Mouse (Mus musculus): ENCODE measurements at regions not wholly inside any gene's neighbourhood (a gene's known extent, or its start where the extent isn't known, plus 50 kb on each side); places are given as distances from the start of the nearest gene placed in this dataset.

GRCm38 (mm10) chr8:35935034-35935433 is 169.4 kb downstream of the Gm19410 start:
- DNase-seq (ENCODE audit: low read depth), result no peak

GRCm38 (mm10) chr8:35939199-35939598 is 173.6 kb downstream of the Gm19410 start:
- no peak for DNase-seq (ENCODE audit: low read depth)

- DNase-seq (ENCODE audit: low read depth), result no peak
Observed at GRCm38 (mm10) chr8:35942515-35942914, 176.9 kb downstream of the Gm19410 start.

- no peak for DNase-seq (ENCODE audit: low read depth)
Observed at GRCm38 (mm10) chr8:35943686-35944085, 178.1 kb downstream of the Gm19410 start.

- no peak for DNase-seq (ENCODE audit: low read depth)
Observed at GRCm38 (mm10) chr8:35944461-35944860, 178.9 kb downstream of the Gm19410 start.

GRCm38 (mm10) chr8:35946539-35946940 is 180.9 kb downstream of the Gm19410 start:
- DNase-seq (ENCODE audit: low read depth), result no peak

GRCm38 (mm10) chr8:35948146-35948545 is 182.6 kb downstream of the Gm19410 start:
- no peak for DNase-seq (ENCODE audit: low read depth)

GRCm38 (mm10) chr8:35948751-35949183 is 183.2 kb downstream of the Gm19410 start:
- DNase-seq (ENCODE audit: low read depth), result peak; percentile 24

- peak; percentile 56 for DNase-seq (ENCODE audit: low read depth)
Observed at GRCm38 (mm10) chr8:35955506-35955905, 189.9 kb downstream of the Gm19410 start.

- no peak for DNase-seq (ENCODE audit: low read depth)
Observed at GRCm38 (mm10) chr8:35956319-35956718, 190.7 kb downstream of the Gm19410 start.

- DNase-seq (ENCODE audit: low read depth), result no peak
Observed at GRCm38 (mm10) chr8:35959201-35959600, 193.6 kb downstream of the Gm19410 start.

- DNase-seq (ENCODE audit: low read depth), result no peak
Observed at GRCm38 (mm10) chr8:35960867-35961614, 195.5 kb downstream of the Gm19410 start.

- no peak for DNase-seq (ENCODE audit: low read depth)
Observed at GRCm38 (mm10) chr8:35961615-35962220, 196.1 kb downstream of the Gm19410 start.

GRCm38 (mm10) chr8:35964932-35965331 is 199.3 kb downstream of the Gm19410 start:
- DNase-seq (ENCODE audit: low read depth), result no peak

- no peak for DNase-seq (ENCODE audit: low read depth)
Observed at GRCm38 (mm10) chr8:35968341-35968740, 202.8 kb downstream of the Gm19410 start.

- DNase-seq (ENCODE audit: low read depth), result no peak
Observed at GRCm38 (mm10) chr8:35971082-35971481, 205.5 kb downstream of the Gm19410 start.

GRCm38 (mm10) chr8:35974323-35975029 is 208.9 kb downstream of the Gm19410 start:
- DNase-seq (ENCODE audit: low read depth), result no peak

GRCm38 (mm10) chr8:35979638-35980255 is 214.2 kb downstream of the Gm19410 start:
- peak; percentile 45 for DNase-seq (ENCODE audit: low read depth)

GRCm38 (mm10) chr8:35983083-35983482 is 217.5 kb downstream of the Gm19410 start:
- no peak for DNase-seq (ENCODE audit: low read depth)

GRCm38 (mm10) chr8:35985152-35985689 is 219.6 kb downstream of the Gm19410 start:
- DNase-seq (ENCODE audit: low read depth), result peak; percentile 52

GRCm38 (mm10) chr8:35987327-35987726 is 221.7 kb downstream of the Gm19410 start:
- no peak for DNase-seq (ENCODE audit: low read depth)

- no peak for DNase-seq (ENCODE audit: low read depth)
Observed at GRCm38 (mm10) chr8:35991013-35991412, 225.4 kb downstream of the Gm19410 start.

Data from gonadal fat pad, adult 2 months (tissue).